Mouse (Mus musculus): ENCODE measurements at regions not wholly inside any gene's neighbourhood (a gene's known extent, or its start where the extent isn't known, plus 50 kb on each side); places are given as distances from the start of the nearest gene placed in this dataset.

DNA sequence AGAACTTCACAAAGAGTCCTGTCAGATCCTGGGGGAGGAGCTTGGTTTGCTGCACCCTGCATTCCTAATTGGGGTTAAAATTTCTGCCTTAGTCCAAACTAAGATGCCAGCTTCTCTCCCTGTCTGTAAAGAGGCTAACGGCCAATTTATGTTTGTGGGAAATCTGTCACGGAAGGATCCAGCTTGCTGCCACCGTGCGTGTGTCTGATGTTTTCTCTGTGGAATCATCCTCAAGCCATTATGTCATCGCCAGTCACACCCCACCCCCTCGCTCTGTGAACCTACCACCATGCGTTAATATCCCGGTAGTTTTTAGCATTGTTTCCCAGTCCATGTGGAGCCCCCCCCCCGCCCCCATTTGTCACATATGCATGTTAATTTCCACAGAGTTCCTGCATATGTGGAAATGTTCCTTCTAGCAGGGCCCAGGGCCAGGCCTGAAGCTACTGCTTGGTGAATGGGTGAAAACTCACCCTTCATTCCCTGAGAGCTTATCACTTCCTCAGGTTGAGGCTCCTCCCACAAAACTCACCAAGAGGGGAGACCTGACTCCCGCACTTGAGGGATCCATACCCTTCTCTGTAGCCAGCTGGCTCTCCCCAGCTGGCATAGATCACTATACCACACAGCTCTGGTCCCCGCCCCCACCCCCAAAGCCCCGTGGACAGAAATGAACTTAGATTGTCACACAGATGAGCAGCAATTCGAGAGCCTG, 233.4 kb downstream of the Bcl11b start:
- no peak for DNase-seq

DNA sequence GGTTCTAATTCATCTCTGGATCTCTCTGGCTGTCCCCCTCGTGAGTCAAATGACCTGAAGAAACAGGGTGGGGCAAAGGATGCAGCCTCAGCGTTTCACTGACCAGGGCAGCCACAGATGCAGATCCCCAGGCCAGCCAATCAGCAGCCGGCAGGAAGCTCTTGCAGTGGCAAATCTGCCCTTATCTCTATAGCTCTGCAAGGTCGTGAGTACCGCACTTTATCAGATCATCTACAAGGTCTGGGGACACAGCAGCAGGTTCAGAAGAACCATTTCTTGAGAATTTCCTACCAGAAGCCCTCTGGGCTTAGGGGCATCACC, 232.9 kb downstream of the Bcl11b start:
- no peak for DNase-seq

DNA sequence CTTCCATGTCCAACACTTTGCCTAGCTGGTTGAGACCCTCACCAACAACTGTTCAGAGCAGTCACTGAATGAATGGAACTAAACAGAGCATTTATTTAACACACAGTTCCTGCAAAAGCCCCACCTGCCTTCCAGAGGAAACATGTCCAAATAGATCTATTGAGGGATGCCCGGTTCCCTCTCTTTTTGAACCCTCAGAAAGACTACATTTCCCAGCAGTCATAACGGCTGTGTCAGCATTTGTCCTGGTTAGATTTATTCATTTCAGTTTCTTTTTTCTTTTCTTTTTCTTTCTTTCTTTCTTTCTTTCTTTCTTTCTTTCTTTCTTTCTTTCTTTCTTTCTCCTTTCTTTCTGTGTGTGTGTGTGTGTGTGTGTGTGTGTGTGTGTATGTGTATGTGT, 232.1 kb downstream of the Bcl11b start:
- DNase-seq = no peak

DNA sequence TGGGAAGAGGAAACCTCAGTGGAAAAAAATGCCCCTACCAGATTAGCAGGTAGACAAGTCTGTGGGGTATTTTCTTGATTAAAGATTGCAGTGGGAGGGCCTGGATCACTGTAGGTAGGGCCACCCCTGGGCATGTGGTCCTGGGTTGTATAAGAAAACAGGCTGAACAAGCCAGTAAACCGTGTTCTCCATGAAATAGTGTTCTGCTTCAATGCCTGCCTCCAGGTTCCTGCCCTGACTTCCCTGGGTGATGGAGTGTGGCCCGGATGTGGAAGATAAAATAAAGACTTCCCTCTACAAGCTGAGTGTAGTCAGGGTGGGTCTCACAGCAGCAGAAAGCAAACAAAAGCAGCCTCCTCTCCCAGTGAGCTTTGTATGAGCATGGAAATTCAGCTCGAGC, 231.6 kb downstream of the Bcl11b start:
- DNase-seq = no peak

DNA sequence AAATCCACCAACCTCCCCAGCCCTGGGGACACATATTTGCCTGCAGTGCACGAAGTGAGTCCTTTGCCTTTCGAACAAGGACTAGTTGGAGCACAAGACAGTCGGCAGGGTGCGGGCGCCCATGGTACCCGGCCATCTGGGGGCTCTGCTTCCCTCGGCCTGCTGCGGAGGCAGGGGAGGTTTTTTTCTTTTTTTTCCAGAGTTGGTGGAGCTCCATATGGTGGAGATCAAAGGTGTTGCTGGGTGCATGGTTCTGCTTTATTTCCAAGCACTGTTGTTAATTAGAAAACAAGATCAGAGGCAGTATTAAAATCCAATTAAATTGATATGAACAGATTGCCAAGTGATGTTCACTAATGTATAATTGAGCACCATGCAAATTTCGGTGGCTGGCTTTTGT, 225.4 kb downstream of the Bcl11b start:
- no peak for DNase-seq

DNA sequence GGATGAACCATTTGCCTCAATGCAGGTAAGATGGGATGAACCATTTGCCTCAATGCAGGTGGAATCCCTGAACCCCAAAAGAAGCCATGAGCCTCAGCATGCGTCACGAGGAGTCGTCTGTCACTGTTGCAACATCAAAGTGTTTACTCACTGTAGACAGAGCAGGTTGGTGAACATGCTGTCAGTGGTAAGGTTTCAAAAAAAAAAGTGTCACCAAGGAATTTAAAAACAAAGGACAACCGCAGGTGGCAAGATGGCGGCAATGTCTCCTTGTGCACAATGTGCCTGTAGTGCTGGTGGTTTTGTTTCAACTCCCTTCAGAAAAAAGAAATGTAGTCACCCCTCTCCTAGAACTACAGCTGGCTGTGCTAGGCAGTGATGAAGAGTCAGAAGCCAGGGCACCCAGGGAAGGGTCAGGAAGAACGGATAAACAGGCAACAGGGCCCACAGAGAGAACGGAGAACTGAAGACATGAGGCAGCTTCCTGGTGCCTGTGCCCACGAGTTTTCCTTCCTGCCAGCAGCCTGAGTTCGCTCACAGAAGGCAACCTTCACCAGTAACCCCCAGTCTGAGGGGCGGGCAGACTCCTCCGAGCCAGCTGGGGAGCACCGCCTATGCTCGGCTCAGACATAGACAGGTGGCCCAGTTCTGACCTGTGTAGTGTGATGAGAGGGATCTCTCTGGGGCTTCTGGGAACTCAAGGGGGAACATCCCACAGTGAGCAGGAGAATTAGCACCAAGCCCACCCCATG, 223.9 kb downstream of the Bcl11b start:
- no peak for DNase-seq

DNA sequence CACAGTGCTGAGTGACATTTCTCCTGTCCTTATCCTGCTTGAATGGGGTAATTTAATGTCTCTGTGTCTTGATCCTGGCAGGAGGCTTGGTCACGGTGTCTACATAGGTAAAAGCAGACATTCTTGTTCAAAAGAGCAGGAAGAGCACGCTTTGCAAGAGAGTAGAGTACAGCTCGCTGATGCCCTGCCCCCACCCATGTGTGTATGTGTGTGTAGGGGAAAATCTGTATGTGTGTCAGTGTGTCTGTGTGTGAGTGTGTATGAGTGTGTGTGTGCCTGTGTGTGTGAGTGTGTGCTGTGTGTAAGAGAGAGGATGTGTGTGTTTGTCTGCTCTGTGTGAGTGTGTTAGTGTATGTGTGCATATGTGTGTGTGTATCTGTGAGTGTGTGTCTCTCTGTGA, 221.3 kb downstream of the Bcl11b start:
- no peak for DNase-seq

DNA sequence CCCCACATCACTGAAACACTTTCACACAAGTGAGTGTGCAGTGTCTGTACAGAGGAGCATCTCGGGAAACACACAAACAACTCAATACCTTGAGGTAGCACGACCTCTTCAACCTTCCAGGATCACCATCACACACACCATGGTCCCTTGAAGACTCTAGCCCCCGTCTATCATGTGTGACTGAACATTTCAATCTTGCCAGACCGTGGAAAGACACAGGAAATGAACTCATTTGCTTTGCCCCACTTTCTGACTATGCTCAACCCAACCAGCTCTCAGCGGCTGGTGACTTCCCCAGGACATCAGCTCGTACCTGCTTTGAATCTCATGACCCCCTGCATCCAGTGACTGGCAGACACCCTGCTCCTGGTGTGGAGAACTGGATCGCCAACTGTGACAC, 219.6 kb downstream of the Bcl11b start:
- DNase-seq = no peak

DNA sequence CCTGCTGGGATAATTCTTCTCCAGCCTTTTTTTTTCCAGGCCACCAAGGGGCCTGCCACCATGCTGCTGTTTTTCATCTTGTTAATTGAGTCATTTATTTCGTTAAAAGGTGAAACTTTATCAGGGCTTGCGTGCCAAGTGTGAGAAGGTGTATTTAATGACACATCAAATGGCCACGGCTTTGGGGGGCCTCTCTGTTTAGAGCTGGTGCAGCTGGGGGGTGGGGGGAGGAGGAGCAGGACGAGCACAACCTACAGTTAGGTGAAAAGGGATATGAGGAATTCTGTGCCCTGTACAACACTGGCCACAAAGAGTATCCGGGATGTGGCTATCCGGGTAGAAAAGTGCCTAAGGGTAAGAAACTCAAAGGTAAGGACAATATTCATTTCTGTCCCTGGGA, 213.6 kb downstream of the Bcl11b start:
- DNase-seq = no peak

DNA sequence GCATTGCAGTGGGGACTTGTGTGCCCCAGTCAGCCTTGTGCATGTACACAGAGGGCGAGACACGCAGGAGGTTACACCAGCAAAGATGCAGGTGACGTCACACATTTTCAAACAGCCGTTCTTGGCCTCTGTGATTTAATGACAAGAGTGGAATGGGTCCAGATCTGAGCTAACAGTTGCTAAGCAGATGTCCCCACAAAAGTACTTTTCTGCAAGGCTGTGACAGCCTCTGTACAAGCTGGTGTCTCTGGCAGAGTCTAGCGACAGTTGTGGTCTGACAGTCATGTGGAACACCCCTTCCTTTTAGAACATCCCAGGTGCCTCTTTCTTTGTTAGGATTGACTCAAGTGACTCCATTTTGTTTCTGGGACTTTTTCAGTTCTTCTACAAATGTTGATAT, 203.1 kb downstream of the Bcl11b start:
- DNase-seq = no peak

DNA sequence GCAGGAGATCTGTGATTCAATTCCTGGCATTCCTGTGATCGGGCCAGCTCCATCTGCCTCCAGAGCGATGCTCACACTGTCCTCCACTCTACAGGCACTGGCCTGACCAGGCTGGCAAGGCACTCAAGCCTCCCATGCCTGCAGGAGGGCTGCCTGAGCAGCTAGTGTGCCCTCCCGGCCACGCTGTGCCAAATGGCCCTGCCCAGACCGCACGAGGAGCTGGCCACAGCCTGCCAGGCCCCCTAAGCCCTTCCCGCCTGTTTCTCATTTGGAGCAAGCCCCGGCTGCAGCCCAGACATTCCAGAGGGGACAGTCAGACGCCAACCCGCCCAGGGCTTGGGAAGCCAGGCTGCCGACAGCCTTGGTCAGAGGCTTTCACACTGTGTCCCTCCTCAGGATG, 195.8 kb downstream of the Bcl11b start:
- no peak for DNase-seq

DNA sequence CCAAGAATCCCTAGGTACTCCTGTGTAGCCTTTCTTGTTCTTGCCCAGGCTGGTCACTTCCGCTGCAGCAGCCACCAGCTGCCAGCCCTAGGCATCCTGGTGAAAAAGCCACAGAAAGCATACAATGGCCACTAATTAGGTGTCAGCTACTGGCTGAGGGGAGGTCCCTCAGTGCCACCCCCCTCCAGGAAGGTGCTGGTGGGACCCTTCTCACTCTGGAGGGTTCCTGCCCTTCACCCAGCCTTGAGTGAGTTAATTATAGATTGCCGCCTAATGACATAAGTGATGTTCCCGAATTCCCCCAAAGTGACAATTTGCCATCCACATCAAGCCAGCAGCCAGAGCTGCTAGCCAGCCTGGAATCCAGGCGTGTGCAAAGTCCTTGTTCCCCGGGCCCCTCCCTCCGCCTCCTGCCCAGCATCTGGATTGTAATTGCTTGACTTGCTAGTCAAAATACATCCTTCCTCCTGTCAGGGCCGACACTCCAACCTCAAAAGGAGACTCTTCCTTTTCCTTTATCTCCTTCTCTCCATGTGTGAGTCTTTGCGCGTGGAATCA, 195.2 kb downstream of the Bcl11b start:
- DNase-seq = no peak

DNA sequence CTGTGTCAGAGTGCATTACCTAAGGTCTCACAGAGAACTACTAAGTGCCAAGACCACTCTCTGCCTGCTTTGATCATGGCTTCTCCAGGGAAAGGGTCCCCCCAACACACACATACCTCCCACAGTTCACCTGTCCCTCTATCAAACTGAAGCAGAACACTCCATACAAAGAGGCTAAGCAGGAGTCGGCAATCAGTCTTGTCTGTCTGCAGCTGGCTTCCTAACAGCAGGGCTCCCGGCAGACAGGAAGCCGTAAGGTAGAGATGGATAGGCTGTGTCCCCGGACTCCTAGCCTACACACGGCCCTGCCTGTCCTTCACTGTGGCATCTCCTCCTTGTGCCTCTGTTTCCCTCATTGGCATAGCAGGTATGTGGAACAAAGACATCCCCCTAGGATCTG, 192.2 kb downstream of the Bcl11b start:
- no peak for DNase-seq

DNA sequence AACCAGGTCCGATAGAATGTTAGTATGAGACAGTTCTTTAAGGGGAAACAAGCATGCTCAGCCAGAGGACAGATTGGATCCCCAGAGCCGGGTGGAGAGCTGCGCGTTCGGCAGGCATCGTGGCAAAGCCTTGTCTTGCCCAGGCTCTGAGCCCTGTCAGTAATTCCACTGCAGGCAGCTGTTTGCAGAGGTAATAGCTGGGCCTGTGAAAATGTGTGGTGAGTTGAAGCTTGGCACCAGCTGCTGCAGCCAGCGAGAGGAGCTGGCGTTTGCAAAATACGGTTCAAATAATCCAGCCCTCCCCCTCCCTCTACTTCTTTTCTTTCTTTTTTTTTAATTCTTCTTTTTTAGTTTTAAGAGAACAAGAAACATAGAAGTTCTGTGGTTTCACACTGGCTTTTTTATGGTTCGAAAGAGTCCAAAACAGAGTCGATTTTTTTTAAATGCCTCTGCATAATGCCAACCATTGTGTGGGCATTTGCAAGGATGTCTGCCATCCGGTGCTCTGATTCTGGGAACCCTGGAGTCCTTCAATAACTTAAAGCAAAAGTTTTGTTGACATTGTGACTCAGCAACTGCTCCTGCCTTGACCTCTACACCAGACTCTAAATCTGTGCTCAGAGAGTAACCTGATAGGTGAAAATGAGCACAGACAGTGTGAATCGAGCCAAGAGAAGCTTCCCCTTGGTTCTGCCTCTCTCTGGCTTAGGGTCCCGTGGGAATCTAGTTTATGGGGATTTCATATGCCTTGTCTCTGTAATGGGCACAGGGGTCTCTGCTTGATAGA, 190.7 kb downstream of the Bcl11b start:
- DNase-seq = no peak

DNA sequence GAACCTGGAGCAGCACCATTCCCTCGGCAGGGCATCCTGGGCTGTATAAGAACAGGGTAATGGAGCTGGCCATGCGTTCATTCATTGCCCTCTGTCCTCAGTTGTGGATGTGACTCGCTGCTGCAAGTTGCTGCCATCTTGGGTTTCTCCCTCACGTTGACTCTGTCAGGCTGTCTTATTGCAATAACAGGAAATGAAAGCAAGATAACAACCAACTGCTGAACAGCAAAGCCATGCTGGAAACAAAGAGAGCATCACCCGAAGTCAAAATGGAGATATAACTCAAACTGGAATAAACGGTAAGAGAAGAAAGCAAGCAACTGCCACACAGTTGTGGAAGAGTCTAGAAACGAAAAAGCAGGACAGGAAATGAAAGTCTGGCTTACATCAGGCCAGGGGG, 188.5 kb downstream of the Bcl11b start:
- no peak for DNase-seq

DNA sequence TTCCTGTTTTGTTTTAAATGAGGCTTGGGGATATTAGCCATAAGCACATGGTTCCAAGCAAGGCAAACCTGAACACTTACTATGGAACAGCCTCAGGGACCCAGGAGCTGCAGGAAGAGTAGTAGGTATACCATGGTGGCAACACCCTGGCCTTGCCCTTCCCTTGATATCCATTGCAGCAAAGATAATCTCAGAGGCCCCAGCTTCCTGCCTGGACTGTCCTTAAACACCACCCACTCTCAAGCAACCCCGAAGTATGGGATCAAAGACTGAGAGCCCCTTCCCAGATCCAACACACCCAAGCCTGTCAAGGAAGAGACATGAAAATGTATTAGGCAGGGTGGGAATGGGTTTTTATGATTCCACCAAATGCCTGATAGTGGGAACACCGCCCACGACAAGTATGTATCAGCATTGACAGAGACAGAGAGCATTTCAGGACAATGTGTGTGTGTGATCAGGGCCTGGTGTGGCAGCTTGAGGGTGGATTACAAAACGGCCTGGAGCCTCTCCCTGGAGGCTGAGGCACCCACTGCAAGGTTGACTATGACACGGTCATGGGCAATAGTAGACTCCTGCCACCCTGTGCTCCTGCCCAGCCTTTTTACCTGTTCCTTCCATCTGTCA, 179.5 kb downstream of the Bcl11b start:
- no peak for DNase-seq

DNA sequence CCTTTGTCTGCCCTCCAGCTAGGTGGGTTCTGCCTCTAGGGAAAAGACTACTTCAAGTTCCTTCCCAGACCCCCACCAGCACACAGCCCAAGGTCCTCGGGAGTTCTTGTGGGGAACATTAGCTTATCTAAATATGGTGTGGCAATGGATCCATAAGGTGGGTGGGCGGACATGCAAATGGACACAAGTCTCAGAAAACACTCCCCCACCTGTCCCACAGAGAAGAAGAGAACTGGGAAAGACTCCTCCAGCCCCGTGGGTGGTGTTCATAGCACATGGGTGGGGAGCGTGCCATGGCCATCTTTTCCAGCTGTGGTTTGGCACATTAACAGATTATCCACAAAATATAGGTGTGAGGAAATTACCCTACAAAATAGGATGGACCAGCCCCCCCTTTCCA, 177.5 kb downstream of the Bcl11b start:
- no peak for DNase-seq

DNA sequence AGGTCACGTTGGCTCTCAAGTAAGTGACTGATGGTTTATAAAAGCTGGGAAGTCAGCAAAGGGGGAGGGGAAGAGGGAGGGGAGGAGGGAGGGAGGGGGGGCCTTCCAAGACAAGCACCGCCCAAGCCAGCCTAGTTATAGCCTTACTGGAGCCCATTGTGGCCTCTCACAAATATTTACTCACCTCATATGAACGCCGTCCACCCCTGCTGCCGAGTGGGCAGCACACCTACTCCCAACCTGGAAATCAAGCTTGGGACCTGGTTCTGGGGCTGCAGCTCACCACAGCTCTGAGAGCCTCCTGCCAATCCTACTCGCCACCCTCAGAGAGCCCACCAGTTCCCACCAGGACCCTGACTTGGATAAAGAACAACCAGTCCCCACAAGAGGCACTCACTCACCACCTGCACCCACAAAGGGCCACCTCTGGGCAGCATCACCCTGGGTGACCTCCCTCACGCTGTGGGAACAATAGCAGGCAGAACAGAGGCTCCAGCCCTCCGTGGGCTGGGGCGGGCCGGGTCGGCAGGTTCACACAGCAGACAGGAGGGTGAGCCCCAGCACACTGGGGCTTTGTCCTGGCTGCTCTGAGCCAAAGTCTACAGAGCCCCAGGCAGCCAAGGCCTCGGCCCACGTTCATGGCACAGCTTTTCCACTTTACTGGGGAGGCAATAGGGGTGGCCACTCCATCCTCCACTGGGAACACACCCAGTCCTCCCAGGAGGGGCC, 171.8 kb downstream of the Bcl11b start:
- DNase-seq = no peak

DNA sequence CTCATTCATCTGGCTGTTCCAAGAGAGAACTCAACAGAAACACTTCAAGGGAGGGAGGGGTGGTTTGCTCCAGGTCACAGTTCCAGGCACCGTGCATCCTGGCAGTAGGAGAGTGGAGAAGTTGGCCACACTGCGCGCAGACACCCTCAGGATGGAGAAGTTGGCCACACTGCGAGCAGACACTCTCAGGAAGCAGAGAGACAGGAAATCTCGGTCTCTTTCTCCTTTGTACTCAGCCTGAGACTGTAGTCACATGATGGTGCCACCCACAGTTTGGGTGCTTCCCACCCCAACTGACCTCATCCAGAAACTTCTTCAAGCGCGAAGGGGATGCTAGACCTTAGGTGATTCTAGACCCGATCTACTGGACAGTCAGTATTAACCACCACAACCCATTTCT, 170.4 kb downstream of the Bcl11b start:
- no peak for DNase-seq

DNA sequence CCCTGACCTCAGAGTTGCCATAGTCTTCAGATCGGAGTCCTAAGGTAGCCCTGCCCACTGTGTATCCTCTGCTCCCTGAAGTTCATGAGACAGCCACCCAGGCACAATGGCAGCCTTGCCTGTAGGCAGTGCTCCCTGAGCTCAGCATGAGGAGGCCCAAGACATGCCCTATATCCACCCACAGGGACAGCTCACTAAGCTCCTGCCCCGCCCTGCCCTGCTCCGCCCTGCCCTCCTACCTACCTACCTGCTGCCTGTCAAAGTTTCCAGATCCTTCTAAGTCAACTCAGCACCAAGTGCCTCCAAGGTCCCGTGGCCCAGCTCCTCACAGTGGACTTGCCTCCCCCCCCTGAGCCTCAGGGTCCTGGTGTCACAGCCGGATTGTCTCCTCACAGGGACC, 168.9 kb downstream of the Bcl11b start:
- DNase-seq = no peak

DNA sequence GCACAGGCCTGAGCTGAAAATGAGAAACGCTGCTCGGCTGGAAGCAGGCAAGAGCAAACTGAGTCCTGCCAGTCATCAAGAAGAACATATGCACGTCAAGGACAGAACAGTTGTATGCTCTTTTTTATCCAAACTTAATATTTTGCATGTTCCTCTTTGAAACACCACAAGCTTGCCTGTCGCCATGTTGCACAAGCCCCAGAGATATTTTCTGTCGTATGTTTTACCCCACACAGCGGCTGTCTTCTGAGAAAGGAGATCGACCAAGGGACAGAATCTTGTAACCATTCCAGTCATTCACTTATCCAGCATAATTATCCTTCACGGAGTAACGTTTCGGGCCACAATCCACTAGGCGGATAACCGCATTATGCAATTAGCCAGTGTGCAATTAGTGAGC, 165.7 kb downstream of the Bcl11b start:
- DNase-seq = no peak

DNA sequence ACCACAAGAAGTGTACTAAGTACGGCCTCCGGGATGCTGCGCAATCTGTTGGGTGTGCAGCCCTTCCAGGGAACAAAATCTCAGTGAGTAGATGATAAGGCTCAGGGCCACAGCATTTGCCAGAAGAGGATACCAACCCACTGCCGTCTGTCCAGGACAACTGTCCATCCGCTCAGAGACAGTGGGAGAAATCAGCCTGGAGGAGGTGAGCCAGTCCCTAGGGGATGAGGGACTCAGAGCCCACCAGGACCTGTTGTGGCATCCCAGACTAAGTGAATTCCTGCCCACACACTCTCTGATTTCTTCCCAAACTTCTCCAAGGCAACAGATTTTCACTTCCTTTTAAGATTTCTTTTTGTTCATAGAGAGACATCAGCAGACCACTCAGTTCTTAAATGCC, 158.8 kb downstream of the Bcl11b start:
- no peak for DNase-seq

DNA sequence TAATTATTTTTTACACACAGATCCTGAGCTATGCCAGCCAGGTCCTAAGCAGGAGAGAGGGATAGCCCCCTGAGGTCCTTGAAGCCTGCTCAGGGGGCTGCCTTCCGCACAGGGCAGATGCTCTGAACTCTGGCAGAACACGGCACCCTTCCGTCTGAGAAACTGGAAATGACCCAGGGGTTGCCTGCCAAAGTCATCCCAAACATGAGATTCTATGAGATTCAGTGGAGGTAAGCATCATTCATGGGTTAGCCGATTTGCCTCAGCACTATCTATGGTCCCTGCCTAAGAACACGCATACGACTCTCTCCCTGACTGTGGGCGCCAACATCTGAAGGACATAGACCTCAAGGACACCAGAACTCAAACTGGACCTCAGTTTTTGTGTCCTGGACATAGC, 152.8 kb downstream of the Bcl11b start:
- no peak for DNase-seq

Data from right cerebral cortex, postnatal 4 days (tissue).